Mouse (Mus musculus): ENCODE results near the gene Lamb3.

Gene Lamb3

GRCm38 (mm10) chr1:193201383-193201778, 6.1 kb upstream of the Lamb3 start, which contains the start of gene Traf3ip3:
Traf3ip3 (minus strand) TSS chr1:193201703.
- DNase-seq, result no peak

- no peak for DNase-seq
These were observed 3.7 kb upstream of the Lamb3 start for GRCm38 (mm10) chr1:193203821-193204220.

DNA sequence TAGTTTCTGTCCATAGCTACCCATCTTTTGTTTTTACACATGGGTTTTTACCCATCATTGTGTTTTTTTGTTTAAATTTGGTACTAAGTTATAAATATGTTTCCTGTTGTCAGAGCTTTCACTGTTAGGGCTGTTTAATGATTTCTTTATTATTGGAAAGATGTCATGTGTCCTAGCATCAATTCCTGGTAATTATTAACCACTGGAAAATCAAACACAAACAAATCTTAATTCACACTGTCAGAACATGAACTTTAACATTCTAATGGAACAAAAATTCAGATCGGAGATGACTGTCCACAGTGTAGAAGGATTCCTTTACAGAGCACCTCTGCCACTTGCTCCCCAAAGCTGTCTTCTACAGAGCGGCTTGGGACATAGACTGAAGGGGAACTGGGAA, 2.1 kb upstream of the Lamb3 start:
- peak in 1 of 2 experiments; percentile 28 for DNase-seq

- peak; percentile 61 to 79 for DNase-seq
These were observed 679 bp downstream of the Lamb3 start for GRCm38 (mm10) chr1:193208178-193208577.

GRCm38 (mm10) chr1:193211371-193211770, 3.9 kb downstream of the Lamb3 start:
- no peak for DNase-seq

- no peak for DNase-seq
These were observed 6.6 kb downstream of the Lamb3 start for GRCm38 (mm10) chr1:193214053-193214452.

- no peak for DNase-seq
These were observed 8.5 kb downstream of the Lamb3 start for GRCm38 (mm10) chr1:193216000-193216399.

- DNase-seq, result no peak
These were observed 12.9 kb downstream of the Lamb3 start for GRCm38 (mm10) chr1:193220408-193220807.

GRCm38 (mm10) chr1:193225531-193225930, 18.0 kb downstream of the Lamb3 start:
- no peak for DNase-seq

DNA sequence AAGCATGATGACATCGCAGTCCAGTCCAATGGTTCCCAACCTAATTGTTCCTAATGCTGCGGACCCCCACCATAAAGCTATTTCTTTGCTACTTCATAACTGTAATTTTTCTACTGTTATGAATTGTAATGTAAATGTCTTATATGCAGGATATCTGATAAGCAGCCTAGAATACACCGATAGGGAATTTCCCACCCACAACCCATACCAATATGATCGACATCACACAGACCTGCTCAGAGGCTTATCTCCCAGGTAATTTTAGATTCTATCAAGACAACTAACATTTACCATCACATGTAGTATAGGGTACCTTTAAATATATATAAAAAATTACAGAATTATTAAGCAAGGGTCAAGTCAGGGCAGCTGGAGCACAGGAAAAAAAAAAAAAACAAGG, 18.6 kb downstream of the Lamb3 start:
- DNase-seq, result no peak

GRCm38 (mm10) chr1:193226724-193227522, 19.4 kb downstream of the Lamb3 start:
- no peak for DNase-seq

- no peak for DNase-seq
These were observed 20.0 kb downstream of the Lamb3 start for GRCm38 (mm10) chr1:193227537-193227936.

GRCm38 (mm10) chr1:193229570-193229969, 22.1 kb downstream of the Lamb3 start:
- peak; percentile 47 to 49 for DNase-seq

DNA sequence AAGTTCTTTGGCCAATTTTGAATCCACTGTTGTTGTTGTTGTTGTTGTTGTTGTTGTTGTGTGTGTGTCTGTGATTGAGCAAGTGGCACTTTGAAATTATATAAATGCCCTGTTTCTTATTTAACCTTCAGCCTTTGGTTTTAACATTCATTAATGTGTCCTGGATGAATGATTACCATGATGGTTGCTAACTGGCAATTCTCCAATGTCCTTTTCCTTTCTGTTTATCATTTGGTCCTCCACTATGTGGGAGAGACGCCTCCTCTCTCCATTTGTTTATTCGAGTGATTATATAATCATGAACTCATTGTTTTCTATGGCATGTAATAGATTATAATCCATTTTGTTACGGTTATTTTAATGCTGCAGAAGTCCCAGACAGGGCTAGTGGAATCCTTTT, 23.0 kb downstream of the Lamb3 start:
- DNase-seq, result peak in 1 of 2 experiments; percentile 83

- no peak for DNase-seq
These were observed 23.4 kb downstream of the Lamb3 start for GRCm38 (mm10) chr1:193230935-193231334.

GRCm38 (mm10) chr1:193232732-193233131, 25.2 kb downstream of the Lamb3 start:
- DNase-seq, result no peak

DNA sequence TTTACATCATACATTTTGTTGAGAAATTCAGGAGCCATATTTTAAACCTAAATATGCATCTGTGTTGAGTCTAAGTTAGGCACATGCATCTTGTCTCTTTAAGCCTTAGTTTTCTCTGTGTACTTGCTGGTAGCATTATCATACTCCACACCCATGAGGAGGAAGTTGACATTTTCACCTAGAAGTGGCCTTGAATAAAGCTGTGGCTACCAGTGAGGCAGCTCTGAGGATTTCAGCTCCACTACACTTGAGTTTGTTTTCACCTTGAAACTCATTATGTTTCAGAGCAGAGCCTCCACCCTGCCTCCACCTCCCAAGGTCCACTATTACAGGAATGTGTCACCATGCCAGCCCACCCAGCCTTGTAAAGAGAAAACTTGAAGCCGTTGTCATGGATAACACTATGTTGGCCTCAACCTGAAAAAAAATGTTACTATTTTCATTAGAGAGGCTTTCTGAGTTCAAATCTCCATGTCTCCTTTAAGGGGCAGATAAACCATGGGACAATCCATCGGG, 26.7 kb downstream of the Lamb3 start:
- DNase-seq, result no peak

DNA sequence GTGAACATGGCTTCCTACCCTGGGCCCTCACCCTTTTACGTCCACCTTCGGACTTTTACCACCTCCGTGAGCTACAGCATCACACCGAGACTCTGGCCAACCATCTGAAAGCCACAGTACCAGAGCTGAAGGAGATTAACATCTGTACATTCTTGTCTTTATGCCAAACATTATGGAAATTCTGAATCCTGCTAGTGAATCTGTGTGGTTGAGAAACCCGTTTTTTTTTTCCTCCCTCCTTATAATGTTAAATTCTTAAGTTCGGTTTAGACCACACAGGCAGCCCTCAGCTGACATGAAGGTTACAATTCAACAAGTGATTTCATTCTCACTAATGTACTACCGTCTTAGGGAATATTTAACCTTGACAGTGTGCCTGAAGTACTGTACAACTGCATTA, 27.4 kb downstream of the Lamb3 start:
- DNase-seq, result peak; percentile 48 to 66

DNA sequence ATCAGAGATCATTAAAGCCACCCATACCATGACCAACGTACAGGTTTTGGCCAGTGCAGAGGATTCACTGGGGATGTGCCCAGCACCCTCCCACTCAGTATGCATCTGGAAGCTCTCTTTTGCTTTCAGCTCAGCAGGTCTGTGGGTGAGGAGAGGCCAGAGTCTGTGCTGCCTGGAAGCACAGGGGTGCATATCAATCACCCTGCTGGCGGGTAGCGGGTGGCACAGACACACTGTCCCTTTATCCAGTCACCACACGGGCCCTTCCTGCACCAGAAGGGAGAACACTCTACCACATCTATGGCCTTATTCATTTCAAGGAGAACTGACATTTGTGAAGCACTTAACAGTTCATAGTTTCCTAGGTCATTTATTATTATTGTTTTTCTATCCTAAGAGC, 30.9 kb downstream of the Lamb3 start:
- no peak for DNase-seq

DNA sequence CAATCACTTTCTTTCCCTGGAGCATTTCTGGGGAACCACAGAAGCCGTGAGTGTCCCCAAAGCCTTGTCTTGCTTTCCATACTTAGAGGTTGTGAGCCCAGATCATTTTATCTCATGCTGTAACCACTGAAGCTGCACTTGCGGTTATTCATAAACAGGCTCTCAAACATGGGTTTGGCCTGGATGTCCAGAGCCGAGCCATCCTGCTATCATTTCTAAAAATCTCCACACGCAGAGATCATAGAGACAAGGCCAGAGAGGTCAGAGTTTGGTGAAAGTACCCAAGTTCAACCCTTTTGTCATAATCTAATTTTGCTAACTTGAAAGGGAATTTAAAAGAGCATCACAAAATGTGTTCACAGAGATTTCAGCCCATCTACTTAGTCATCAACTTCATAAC, 33.9 kb downstream of the Lamb3 start:
- no peak for DNase-seq

- DNase-seq, result no peak
These were observed 34.7 kb downstream of the Lamb3 start for GRCm38 (mm10) chr1:193242238-193242637.

- no peak for DNase-seq
These were observed 35.4 kb downstream of the Lamb3 start for GRCm38 (mm10) chr1:193242863-193243262.

GRCm38 (mm10) chr1:193243571-193244193, 36.2 kb downstream of the Lamb3 start:
- DNase-seq, result no peak

DNA sequence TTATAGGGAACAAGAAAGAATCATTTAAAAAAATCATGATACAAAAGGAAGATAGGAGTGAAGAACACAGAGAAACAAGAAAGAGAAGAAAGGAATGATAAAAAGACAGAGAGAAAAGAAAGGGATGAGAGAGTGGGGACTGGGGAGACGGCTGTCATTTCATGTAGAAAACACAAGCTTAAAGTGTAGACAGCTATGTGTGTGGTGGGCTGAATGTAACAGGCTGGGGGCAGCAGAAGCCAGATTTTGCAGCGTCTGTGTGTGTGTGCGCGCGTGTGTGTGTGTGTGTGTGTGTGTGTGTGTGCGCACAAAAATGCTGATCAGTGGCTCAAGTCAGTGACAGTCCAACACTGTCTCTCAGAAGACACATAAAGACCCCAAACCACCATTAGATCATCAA, 36.7 kb downstream of the Lamb3 start:
- no peak for DNase-seq
